Mouse (Mus musculus) stomach, embryonic 15.5 days (tissue): ENCODE measurements around the gene Ninj2. TPM values are rescaled to one million over a fixed set of nuclear protein-coding genes. Genes with fewer than 3 reads are reported as not detected.

Experiments
- ATAC-seq: fragments of 200-750 bp; cut with Nextera tagmentation; 2 replicates; pipeline ENCODE4 v1.8.0; 2017; ENCODE audit warnings: low read depth, moderate number of reproducible peaks, moderate TSS enrichment; ENCODE audit not compliant: insufficient read depth, low FRiP score
- H3K27ac ChIP-seq: fragments of 300-500 bp; sonication (generic); 2 replicates; pipeline ENCODE4 v1.5.1; 2015; ENCODE audit warnings: mild to moderate bottlenecking, inconsistent platforms
- H3K27me3 ChIP-seq: fragments of 300-500 bp; sonication (generic); replicated peaks from 2 replicates; pipeline ENCODE4 v1.6.1; 2015; ENCODE audit warnings: inconsistent platforms
- H3K36me3 ChIP-seq: fragments of 300-500 bp; sonication (generic); 2 replicates; pipeline ENCODE4 v1.6.1; 2015; ENCODE audit warnings: inconsistent platforms
- H3K4me1 ChIP-seq: fragments of 300-500 bp; sonication (generic); 2 replicates; pipeline ENCODE4 v1.6.1; 2015; ENCODE audit warnings: inconsistent platforms
- H3K4me2 ChIP-seq: fragments of 300-500 bp; sonication (generic); 2 replicates; pipeline ENCODE4 v1.6.1; 2015; ENCODE audit warnings: mild to moderate bottlenecking, inconsistent platforms
- H3K4me3 ChIP-seq: fragments of 300-500 bp; sonication (generic); replicated peaks from 2 replicates; pipeline ENCODE4 v1.5.1; 2015; ENCODE audit warnings: inconsistent platforms
- H3K9ac ChIP-seq: fragments of 300-500 bp; sonication (generic); 2 replicates; pipeline ENCODE4 v1.6.1; 2015; ENCODE audit warnings: inconsistent platforms
- H3K9me3 ChIP-seq: fragments of 300-500 bp; sonication (generic); 2 replicates; pipeline ENCODE4 v1.6.1; 2016; ENCODE audit warnings: inconsistent platforms
- WGBS: fragments of 180-500 bp; shearing (Covaris S2); methylation state at CpG from one replicate; pipeline ENCODE4 v1.1.7; 2015; 5-methylcytosine and 5-hydroxymethylcytosine counted together
- polyA plus RNA-seq: library from polyadenylated mRNA; unstranded; fragments of >200 nt; fragmentation: Nextera tagmentation; extraction: Ambion mirVana; gene quantifications from 2 replicates; pipeline ENCODE4 v1.2.1, GENCODE M21; 2015

Gene Ninj2
- polyA plus RNA-seq, 1 experiment from 2014 or later: not detected

- ATAC-seq: no peak
- Histone ChIP-seq H3K36me3 (no peaks in the 10 kb centered on the region), H3K4me2 (no peak overlapping the region), H3K9me3 (no peaks in the 10 kb centered on the region), H3K4me3 (no peak overlapping the region), H3K27ac (no peak overlapping the region), H3K27me3 (no peaks in the 10 kb centered on the region), H3K4me1 (peaks cover 19% of the 10 kb centered on the region), H3K9ac (no peak overlapping the region)
- 26% methylated on average over 5 of the region's 5 CpGs for WGBS
These were observed 100.0 kb downstream of the Ninj2 start for GRCm38 (mm10) chr6:120193174-120193573.

GRCm38 (mm10) chr6:120193793-120194192 is 100.6 kb downstream of the Ninj2 start:
- Histone ChIP-seq H3K27me3 (no peaks in the 10 kb centered on the region), H3K4me1 (peaks cover 13% of the 10 kb centered on the region), H3K4me3 (no peak overlapping the region), H3K9ac (no peak overlapping the region), H3K36me3 (no peaks in the 10 kb centered on the region), H3K4me2 (no peak overlapping the region), H3K9me3 (no peaks in the 10 kb centered on the region), H3K27ac (no peak overlapping the region)
- 78% methylated on average over 1 of the region's 1 CpGs for WGBS
- no peak for ATAC-seq

- no peak overlapping the region for H3K4me3 ChIP-seq
- H3K9me3 ChIP-seq: no peaks in the 10 kb centered on the region
- H3K9ac ChIP-seq: no peak overlapping the region
- no peaks in the 10 kb centered on the region for H3K36me3 ChIP-seq
- H3K4me2 ChIP-seq: no peak overlapping the region
- peaks cover 13% of the 10 kb centered on the region for H3K4me1 ChIP-seq
- H3K27me3 ChIP-seq: no peaks in the 10 kb centered on the region
- H3K27ac ChIP-seq: no peak overlapping the region
- ATAC-seq: no peak
- 51% methylated on average over 10 of the region's 10 CpGs for WGBS
These were observed 101.2 kb downstream of the Ninj2 start for GRCm38 (mm10) chr6:120194305-120194704.

GRCm38 (mm10) chr6:120194963-120195362 is 101.8 kb downstream of the Ninj2 start:
- H3K4me3 ChIP-seq: no peak overlapping the region
- ATAC-seq: peak; percentile 43; the same call in 1 of the 2 replicates
- peaks cover 18% of the 10 kb centered on the region for H3K4me1 ChIP-seq
- no peaks in the 10 kb centered on the region for H3K9me3 ChIP-seq
- H3K4me2 ChIP-seq: no peak overlapping the region
- H3K27ac ChIP-seq: no peak overlapping the region
- 29% methylated on average over 7 of the region's 7 CpGs for WGBS
- H3K27me3 ChIP-seq: no peaks in the 10 kb centered on the region
- H3K36me3 ChIP-seq: no peaks in the 10 kb centered on the region
- no peak overlapping the region for H3K9ac ChIP-seq

GRCm38 (mm10) chr6:120196837-120197236 is 103.7 kb downstream of the Ninj2 start:
- H3K36me3 ChIP-seq: no peaks in the 10 kb centered on the region
- no peak overlapping the region for H3K27ac ChIP-seq
- no peak overlapping the region for H3K9ac ChIP-seq
- no peak overlapping the region for H3K4me2 ChIP-seq
- no peaks in the 10 kb centered on the region for H3K9me3 ChIP-seq
- no peak for ATAC-seq
- H3K4me1 ChIP-seq: peaks cover 20% of the 10 kb centered on the region
- H3K4me3 ChIP-seq: no peak overlapping the region
- 34% methylated on average over 2 of the region's 2 CpGs for WGBS
- no peaks in the 10 kb centered on the region for H3K27me3 ChIP-seq

- H3K4me2 ChIP-seq: no peak overlapping the region
- ATAC-seq: peak; percentile 27; the same call in 1 of the 2 replicates
- no peaks in the 10 kb centered on the region for H3K9me3 ChIP-seq
- no peak overlapping the region for H3K9ac ChIP-seq
- 32% methylated on average over 9 of the region's 9 CpGs for WGBS
- H3K4me3 ChIP-seq: no peak overlapping the region
- no peaks in the 10 kb centered on the region for H3K27me3 ChIP-seq
- 0 out of 2 replicates have a peak, but pooled peaks cover 10% of the 10 kb centered on the region for H3K4me1 ChIP-seq
- no peak overlapping the region for H3K27ac ChIP-seq
- H3K36me3 ChIP-seq: no peaks in the 10 kb centered on the region
These were observed 104.8 kb downstream of the Ninj2 start for GRCm38 (mm10) chr6:120197964-120198363.

GRCm38 (mm10) chr6:120199638-120200394 is 106.7 kb downstream of the Ninj2 start:
- no peak overlapping the region for H3K4me2 ChIP-seq
- no peak overlapping the region for H3K27ac ChIP-seq
- 0 out of 2 replicates have a peak, but pooled peaks cover 7% of the 10 kb centered on the region for H3K4me1 ChIP-seq
- H3K9ac ChIP-seq: no peak overlapping the region
- 0 out of 2 replicates have a peak, but pooled peaks have one; percentile 5 for ATAC-seq
- H3K4me3 ChIP-seq: no peak overlapping the region
- H3K9me3 ChIP-seq: no peaks in the 10 kb centered on the region
- 45% methylated on average over 10 of the region's 10 CpGs for WGBS
- H3K27me3 ChIP-seq: no peaks in the 10 kb centered on the region
- H3K36me3 ChIP-seq: no peaks in the 10 kb centered on the region

GRCm38 (mm10) chr6:120201956-120202355 is 108.8 kb downstream of the Ninj2 start:
- Histone ChIP-seq H3K4me1 (0 out of 2 replicates have a peak, but pooled peaks cover 7% of the 10 kb centered on the region), H3K27ac (no peak overlapping the region), H3K4me2 (no peak overlapping the region), H3K9me3 (no peaks in the 10 kb centered on the region), H3K27me3 (no peaks in the 10 kb centered on the region), H3K4me3 (no peak overlapping the region), H3K9ac (no peak overlapping the region), H3K36me3 (no peaks in the 10 kb centered on the region)
- WGBS: 65% methylated on average over 6 of the region's 6 CpGs
- no peak for ATAC-seq

- Histone ChIP-seq H3K36me3 (no peaks in the 10 kb centered on the region), H3K27ac (no peak overlapping the region), H3K4me1 (0 out of 2 replicates have a peak, but pooled peaks cover 7% of the 10 kb centered on the region), H3K9me3 (no peaks in the 10 kb centered on the region), H3K9ac (no peak overlapping the region), H3K4me2 (no peak overlapping the region), H3K4me3 (no peak overlapping the region), H3K27me3 (no peaks in the 10 kb centered on the region)
- 79% methylated on average over 8 of the region's 8 CpGs for WGBS
- no peak for ATAC-seq
These were observed 109.3 kb downstream of the Ninj2 start for GRCm38 (mm10) chr6:120202406-120202805.

GRCm38 (mm10) chr6:120206586-120206985 is 113.4 kb downstream of the Ninj2 start:
- WGBS: 75% methylated on average over 5 of the region's 5 CpGs

GRCm38 (mm10) chr6:120211536-120211935 is 118.4 kb downstream of the Ninj2 start:
- no peak overlapping the region for H3K9ac ChIP-seq
- H3K4me2 ChIP-seq: no peak overlapping the region
- H3K4me1 ChIP-seq: no peaks in the 10 kb centered on the region
- no peak for ATAC-seq
- no peaks in the 10 kb centered on the region for H3K27me3 ChIP-seq
- H3K27ac ChIP-seq: no peak overlapping the region
- H3K9me3 ChIP-seq: no peaks in the 10 kb centered on the region
- no peaks in the 10 kb centered on the region for H3K36me3 ChIP-seq
- 71% methylated on average over 6 of the region's 6 CpGs for WGBS
- no peak overlapping the region for H3K4me3 ChIP-seq

More at GRCm38 (mm10) chr6:120206586-120206985, 113.4 kb downstream of the Ninj2 start:
- H3K27me3 ChIP-seq: no peaks in the 10 kb centered on the region
- H3K4me3 ChIP-seq: no peak overlapping the region
- H3K4me1 ChIP-seq: no peaks in the 10 kb centered on the region
- H3K27ac ChIP-seq: no peak overlapping the region
- no peaks in the 10 kb centered on the region for H3K9me3 ChIP-seq
- ATAC-seq: no peak
- H3K4me2 ChIP-seq: no peak overlapping the region
- H3K36me3 ChIP-seq: no peaks in the 10 kb centered on the region
- H3K9ac ChIP-seq: no peak overlapping the region

GRCm38 (mm10) chr6:120216702-120217101 is 123.6 kb downstream of the Ninj2 start:
- Histone ChIP-seq H3K4me1 (no peaks in the 10 kb centered on the region), H3K9ac (no peak overlapping the region), H3K4me3 (no peak overlapping the region), H3K9me3 (no peaks in the 10 kb centered on the region), H3K27ac (no peak overlapping the region), H3K36me3 (no peaks in the 10 kb centered on the region), H3K4me2 (no peak overlapping the region), H3K27me3 (no peaks in the 10 kb centered on the region)
- 78% methylated on average over 1 of the region's 1 CpGs for WGBS
- ATAC-seq: peak; percentile 91
